Mouse (Mus musculus) left cerebral cortex, postnatal 10 days (tissue): ENCODE data around the gene Calr4. TPM values are rescaled to one million over a fixed set of nuclear protein-coding genes. Genes with fewer than 3 reads are reported as not detected.

ENCODE experiments used
- DNase-seq, 2 experiments: peaks; one replicate each; pipeline ENCODE4 v3.0.0; 2021 to 2022; ENCODE audit warnings: low spot score in 2 of 2, mixed read lengths in 1 of 2; ENCODE audit errors: extremely low spot score in 1 of 2
- intact Hi-C: fragments of 180-260 bp; cut with DNase I; formaldehyde crosslinking; loops from one replicate; pipeline ENCODE4 v1.15.1; 2025
- total RNA-seq, 2 experiments: library from RNA; stranded (reverse); gene quantifications; 2 replicates each; pipeline ENCODE4 v1.2.3; 2021

The Calr4 gene
- total RNA-seq, 2 experiments from 2014 or later: 0.32 to 0.47 TPM

DNA sequence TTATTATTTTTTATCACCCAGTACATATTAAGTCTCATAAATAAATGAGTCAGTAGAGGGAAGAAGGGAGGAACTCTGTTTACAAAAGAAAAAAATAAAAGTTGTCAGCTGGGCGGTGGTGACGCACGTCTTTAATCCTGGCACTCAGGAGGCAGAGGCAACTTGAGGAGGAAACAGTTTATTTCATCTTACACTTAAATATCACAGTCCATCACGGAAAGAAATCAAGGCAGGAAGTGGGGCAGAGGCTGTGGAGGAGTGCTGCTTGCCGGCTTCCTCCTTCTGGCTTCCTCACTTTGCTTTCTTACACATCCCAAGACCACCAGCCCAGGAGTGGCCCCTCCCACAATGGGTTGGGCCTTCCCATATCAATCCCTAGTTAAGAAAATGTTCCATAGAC lies 8.2 kb upstream of the Calr4 start:
- intact Hi-C loops: no loop called here
- DNase-seq: no peak

- DNase-seq: no peak
- intact Hi-C loops: no loop called here
Observed at GRCm38 (mm10) chr4:109229766-109230279, 4.5 kb upstream of the Calr4 start.

DNA sequence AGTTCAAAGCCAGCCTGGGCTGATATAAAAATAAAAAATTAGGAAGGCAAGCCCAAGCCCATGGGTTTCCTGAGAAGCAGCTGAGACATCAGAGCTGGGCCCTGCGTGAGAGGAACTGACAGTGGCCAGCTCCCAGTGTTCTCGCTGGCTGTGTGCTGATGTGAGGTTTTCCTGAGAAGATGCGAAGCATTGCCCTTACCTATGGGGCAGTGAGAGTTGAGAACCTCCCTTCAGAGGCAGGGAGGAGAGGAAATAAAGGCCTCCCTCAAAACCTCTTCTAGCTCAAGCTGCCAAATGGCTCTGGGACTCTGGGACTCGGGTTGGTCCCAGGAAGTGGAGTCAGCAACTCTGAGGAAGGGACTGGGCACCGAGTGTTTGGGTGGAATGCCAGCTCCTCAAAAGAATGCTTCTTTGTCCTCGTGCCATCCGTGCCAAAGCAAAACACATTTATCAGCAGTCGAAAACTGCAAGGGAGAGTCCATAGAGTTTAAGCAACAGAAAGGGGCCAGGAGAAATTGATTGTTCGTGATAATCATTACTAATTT lies 593 bp downstream of the Calr4 start:
- DNase-seq: peak in 1 of 2 experiments; percentile 29
- intact Hi-C loops: no loop called here

DNA sequence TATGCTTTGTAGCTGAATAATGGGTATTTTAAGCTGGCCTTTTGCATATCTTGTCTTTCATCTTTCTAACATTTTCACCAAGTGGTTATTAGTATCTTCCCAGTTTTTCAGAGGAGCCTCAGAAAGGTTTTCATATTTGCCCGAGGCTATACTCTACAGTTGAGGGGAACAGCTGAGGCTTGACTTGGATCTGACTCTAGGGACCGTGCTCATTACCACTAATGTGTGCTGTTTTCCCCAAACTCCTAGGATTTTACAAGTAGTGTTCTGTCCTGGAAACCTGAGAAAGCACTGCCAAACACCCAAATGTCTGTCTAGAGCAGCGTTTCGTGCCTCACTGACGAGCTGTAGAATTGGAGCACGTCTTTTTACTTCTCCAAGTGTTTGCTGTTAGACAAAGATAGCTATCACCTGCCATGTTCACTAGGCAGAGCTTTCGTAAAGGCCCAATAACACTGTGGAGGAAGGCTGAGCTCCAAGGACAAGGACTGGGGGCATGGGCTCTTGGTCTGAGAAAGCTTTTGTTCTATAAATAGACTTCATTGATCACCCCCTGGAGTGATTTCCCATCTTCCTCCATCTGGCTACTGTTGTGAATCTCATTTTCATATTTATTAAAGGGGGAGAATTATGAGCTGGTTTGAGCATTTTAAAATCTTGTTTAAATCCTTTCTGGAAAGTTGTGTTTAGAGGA lies 2.0 kb downstream of the Calr4 start:
- intact Hi-C loops: no loop called here

DNA sequence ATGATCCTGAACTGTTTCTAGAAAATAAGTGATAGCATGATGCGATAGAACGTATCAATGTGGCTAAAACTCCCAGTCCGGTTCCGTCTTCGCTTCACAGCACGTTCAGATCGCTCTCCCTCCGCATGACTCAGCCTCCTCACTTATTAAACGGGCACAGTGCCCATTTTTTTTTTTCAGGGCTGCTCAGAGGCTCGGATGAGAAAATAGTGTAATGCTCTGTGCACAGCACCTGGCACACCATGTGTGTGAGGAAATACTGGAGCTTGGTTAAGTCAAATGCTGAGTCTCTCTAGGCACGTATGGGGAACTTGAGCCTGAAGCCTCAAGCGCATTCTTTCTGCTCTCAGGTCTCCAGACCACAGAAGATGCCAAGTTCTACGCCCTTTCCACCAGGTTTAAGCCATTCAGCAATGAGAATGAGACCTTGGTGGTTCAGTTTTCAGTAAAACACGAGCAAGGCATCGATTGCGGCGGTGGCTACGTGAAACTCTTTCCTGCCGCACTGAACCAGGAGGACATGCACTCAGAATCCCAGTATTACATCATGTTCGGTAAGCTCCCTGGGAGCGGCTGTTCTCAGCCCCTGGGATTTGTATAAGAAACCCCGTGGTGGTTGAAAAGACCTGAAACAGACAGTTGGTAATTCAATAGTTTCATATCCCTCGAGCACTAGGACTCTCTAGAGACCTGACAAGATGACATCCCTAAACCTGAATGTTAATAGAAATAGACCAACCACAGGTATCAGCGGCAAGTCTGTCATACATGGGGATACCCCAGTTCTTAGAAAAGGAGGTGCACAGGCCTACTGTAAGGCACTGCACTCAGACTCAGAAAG lies 4.4 kb downstream of the Calr4 start:
- DNase-seq: peak in 1 of 2 experiments; percentile 17
- intact Hi-C loops: no loop called here

More for the DNA sequence above, 2.0 kb downstream of the Calr4 start:
- no peak for DNase-seq

DNA sequence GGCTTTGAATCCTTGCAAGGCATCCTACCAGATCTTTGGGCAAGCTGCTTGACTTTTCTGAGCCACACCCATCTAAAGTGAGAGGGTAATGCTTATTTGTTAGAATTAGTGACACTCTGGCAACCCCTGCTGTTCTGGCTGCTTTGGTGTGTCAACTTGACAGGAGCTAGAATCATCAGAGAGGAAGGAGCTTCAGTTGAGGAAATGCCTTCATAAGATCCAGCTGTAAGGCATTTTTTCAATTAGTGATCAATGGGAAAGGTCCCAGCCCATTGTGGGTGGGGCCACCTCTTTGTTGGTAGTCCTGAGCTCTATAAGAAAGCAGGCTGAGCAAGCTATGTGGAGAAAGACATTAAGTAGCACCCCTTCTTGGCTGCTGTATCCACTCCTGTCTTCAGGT lies 6.9 kb downstream of the Calr4 start:
- no peak for DNase-seq
- intact Hi-C loops: no loop called here

DNA sequence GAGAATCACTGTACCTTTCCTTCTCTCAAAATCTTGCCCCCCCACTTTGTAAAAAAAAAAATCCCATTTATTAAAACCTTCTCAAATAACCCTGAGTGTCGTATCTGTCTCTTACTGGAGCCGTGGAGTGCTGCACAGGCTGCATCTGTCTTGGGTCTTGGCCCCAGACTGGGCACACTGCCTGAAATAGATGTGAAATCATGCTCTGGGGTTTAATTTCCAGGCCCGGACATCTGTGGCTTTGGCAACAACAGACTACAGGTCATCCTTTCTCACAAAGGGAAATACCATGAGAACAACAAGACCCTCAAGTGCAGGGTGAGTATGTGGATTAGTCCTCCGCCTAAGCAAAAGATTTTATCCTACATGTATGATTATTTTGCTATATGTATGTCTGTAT lies 7.6 kb downstream of the Calr4 start:
- peak in 1 of 2 experiments; percentile 40 for DNase-seq
- intact Hi-C loops: no loop called here

- intact Hi-C loops: no loop called here
- DNase-seq: no peak
Observed at GRCm38 (mm10) chr4:109244506-109244905, 10.2 kb downstream of the Calr4 start.

GRCm38 (mm10) chr4:109245016-109245620 lies 10.8 kb downstream of the Calr4 start:
- no peak for DNase-seq
- intact Hi-C loops: no loop called here

- DNase-seq: peak in 1 of 2 experiments; percentile 25
- intact Hi-C loops: no loop called here
Observed at GRCm38 (mm10) chr4:109251605-109252004, 17.3 kb downstream of the Calr4 start.

GRCm38 (mm10) chr4:109252199-109252598 lies 17.9 kb downstream of the Calr4 start:
- intact Hi-C loops: no loop called here
- DNase-seq: no peak

- intact Hi-C loops: no loop called here
- no peak for DNase-seq
Observed at GRCm38 (mm10) chr4:109253664-109254151, 19.4 kb downstream of the Calr4 start.

GRCm38 (mm10) chr4:109254511-109254910 lies 20.2 kb downstream of the Calr4 start:
- DNase-seq: no peak
- intact Hi-C loops: no loop called here

GRCm38 (mm10) chr4:109255321-109255720 lies 21.0 kb downstream of the Calr4 start:
- intact Hi-C loops: no loop called here
- DNase-seq: no peak

- intact Hi-C loops: no loop called here
- no peak for DNase-seq
Observed at GRCm38 (mm10) chr4:109255727-109256417, 21.6 kb downstream of the Calr4 start.

- no peak for DNase-seq
- intact Hi-C loops: no loop called here
Observed at GRCm38 (mm10) chr4:109256791-109257190, 22.5 kb downstream of the Calr4 start.

DNA sequence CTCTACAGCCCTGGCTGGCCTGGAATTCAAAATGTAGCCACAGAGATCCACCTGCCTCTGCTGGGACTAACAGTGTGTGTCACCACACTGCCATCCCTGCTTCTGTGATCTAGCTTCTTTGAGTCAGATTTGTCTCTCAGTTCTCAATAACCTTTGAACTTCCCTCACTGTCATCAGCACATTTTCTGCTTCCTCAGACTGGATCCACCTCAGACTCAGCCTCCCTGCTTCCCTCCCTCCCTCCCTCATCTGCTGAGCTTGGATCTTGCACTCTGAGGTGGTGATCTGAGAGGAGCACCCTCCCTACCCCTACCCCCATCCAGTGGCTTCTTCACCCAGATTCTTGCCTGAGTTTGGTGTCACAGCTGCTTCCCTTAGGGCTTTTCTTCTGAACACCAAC lies 23.4 kb downstream of the Calr4 start:
- no peak for DNase-seq
- intact Hi-C loops: no loop called here

GRCm38 (mm10) chr4:109262068-109262467 lies 27.8 kb downstream of the Calr4 start:
- no peak for DNase-seq
- intact Hi-C loops: no loop called here

DNA sequence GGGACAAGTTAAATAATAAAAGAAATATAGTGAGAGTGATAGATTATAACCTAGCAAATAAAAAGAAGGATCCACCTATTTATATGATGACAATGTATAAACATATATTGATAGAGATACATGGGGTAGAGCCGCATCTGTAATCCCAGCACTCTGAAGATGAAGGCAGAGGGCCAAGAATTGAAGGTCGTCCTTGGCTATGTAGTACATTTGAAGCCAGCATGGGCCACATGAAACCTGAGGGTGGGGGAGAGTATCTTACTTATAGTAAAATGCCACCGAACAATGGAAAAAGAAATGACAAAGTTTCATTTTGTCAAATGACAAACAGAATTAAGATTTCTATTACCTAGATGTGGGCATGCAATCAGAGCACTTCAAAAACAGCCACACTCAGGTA lies 31.8 kb downstream of the Calr4 start:
- intact Hi-C loops: no loop called here
- DNase-seq: no peak
